In the genomic region with DNA sequence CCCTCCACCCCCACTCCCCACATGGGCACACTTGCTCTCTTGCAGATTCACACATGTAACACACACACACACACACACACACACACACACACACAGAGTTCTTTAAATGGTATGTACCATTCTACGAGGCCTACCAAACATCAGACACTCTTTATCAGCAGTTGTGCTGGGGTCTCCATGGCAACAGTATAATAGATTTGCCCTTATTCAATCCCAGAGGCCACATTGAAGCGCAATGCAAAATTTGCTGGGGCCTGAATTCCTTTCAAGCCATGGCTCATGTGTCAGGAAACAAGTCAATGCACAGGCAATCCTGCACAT, we compare ENCODE assay signal across 12 mouse cellular contexts.
DNase-seq lines count a peak whose midpoint lies in the region; ATAC-seq and TF ChIP-seq lines count a peak whose summit lies in the region.
"Had no signal": no experiment of that assay in that cellular context is flagged by ENCODE, and none has a peak within 500 bp of the region (broad histone marks: within the 10 kb centered on the region; RNA-seq: fewer than 3 reads in every experiment).

No protein-coding gene starts in this region.

- H3K9ac ChIP-seq in kidney, embryonic 15.5 days = no peak overlapping the region
- no peak overlapping the region for H3K9ac ChIP-seq in midbrain, embryonic 15.5 days
- H3K9ac ChIP-seq: liver, embryonic 15.5 days had no signal

- H3K27me3 ChIP-seq in kidney, embryonic 15.5 days = no peaks in the 10 kb centered on the region
- peaks cover 5% of the 10 kb centered on the region; the same call in 1 of the 2 replicates for H3K27me3 ChIP-seq in hindbrain, embryonic 10.5 days (ENCODE audit: insufficient read depth, poor library complexity, severe bottlenecking)
- H3K27me3 ChIP-seq in midbrain, embryonic 15.5 days (replicated peaks) = no peaks in the 10 kb centered on the region
- H3K27me3 ChIP-seq: liver, embryonic 15.5 days had no signal

- no peak overlapping the region for H3K27ac ChIP-seq in kidney, embryonic 15.5 days
- peak overlapping the region; percentile 86 for H3K27ac ChIP-seq in hindbrain, embryonic 10.5 days
- H3K27ac ChIP-seq in midbrain, embryonic 15.5 days = peak overlapping the region; percentile 95
- H3K27ac ChIP-seq in gastrocnemius, adult 2 months = no peak overlapping the region
- H3K27ac ChIP-seq: liver, embryonic 15.5 days had no signal

- TF ChIP-seq CTCF in gastrocnemius, adult 2 months (IDR thresholded peaks at IDR 0.05) = no peak

- no peaks in the 10 kb centered on the region for H3K36me3 ChIP-seq in kidney, embryonic 15.5 days
- no peaks in the 10 kb centered on the region for H3K36me3 ChIP-seq in hindbrain, embryonic 10.5 days
- H3K36me3 ChIP-seq in midbrain, embryonic 15.5 days (replicated peaks) = no peaks in the 10 kb centered on the region
- H3K36me3 ChIP-seq: liver, embryonic 15.5 days had no signal

- H3K9me3 ChIP-seq in kidney, embryonic 15.5 days (replicated peaks) = no peaks in the 10 kb centered on the region
- 0 out of 2 replicates have a peak, but pooled peaks cover 2% of the 10 kb centered on the region for H3K9me3 ChIP-seq in hindbrain, embryonic 10.5 days
- H3K9me3 ChIP-seq in midbrain, embryonic 15.5 days = no peaks in the 10 kb centered on the region
- H3K9me3 ChIP-seq: liver, embryonic 15.5 days had no signal

- no peak overlapping the region for H3K4me2 ChIP-seq in kidney, embryonic 15.5 days
- H3K4me2 ChIP-seq in midbrain, embryonic 15.5 days = peak overlapping the region; percentile 7; the same call in 1 of the 2 replicates
- H3K4me2 ChIP-seq: liver, embryonic 15.5 days had no signal

- 45% methylated on average over 2 of the region's 2 CpGs for WGBS in kidney, embryonic 15.5 days
- 25% methylated on average over 2 of the region's 2 CpGs for WGBS in hindbrain, embryonic 10.5 days
- 9% methylated on average over 2 of the region's 2 CpGs for WGBS in midbrain, embryonic 15.5 days

- ATAC-seq in kidney, embryonic 15.5 days (replicated peaks; ENCODE audit: low FRiP score) = 0 out of 2 replicates have a peak, but pooled peaks have one; percentile 6
- ATAC-seq in midbrain, embryonic 15.5 days (replicated peaks) = peak; percentile 82

- H3K4me3 ChIP-seq in kidney, embryonic 15.5 days (replicated peaks) = no peak overlapping the region
- 0 out of 2 replicates have a peak overlapping the region, but pooled peaks have one; percentile 0 for H3K4me3 ChIP-seq in hindbrain, embryonic 10.5 days
- no peak overlapping the region for H3K4me3 ChIP-seq in midbrain, embryonic 15.5 days
- no peak overlapping the region for H3K4me3 ChIP-seq in gastrocnemius, adult 2 months
- H3K4me3 ChIP-seq: liver, embryonic 15.5 days had no signal

- no peak for DNase-seq in kidney, postnatal 25 days
- DNase-seq in embryo, embryonic 11 days = peak; percentile 74
- peak; percentile 61 for DNase-seq in hindbrain, embryonic 10.5 days (ENCODE audit: low spot score)
- no peak for DNase-seq in gastrocnemius, adult 2 months
- DNase-seq in testis, postnatal 14 days (ENCODE audit: low spot score) = no peak
- no peak for DNase-seq in spleen, postnatal 4 days (ENCODE audit: low spot score in 2 of 2)
- DNase-seq: adrenal gland, postnatal 14 days; heart, postnatal 14 days; kidney, postnatal 36 days had no signal

- H3K4me1 ChIP-seq in kidney, embryonic 15.5 days = peaks cover 7% of the 10 kb centered on the region; the same call in 1 of the 2 replicates
- peaks cover 46% of the 10 kb centered on the region for H3K4me1 ChIP-seq in hindbrain, embryonic 10.5 days (replicated peaks)
- H3K4me1 ChIP-seq in midbrain, embryonic 15.5 days = peaks cover 47% of the 10 kb centered on the region
- H3K4me1 ChIP-seq: liver, embryonic 15.5 days had no signal

- intact Hi-C loops in gastrocnemius, adult 2 months (cut with DNase I) = no loop called here

Comparison
In these comparisons a context has a peak if more than half of its experiments do, and no peak if none do; other contexts are left out.
1. H3K27ac ChIP-seq: peak in hindbrain, embryonic 10.5 days (single experiment) and midbrain, embryonic 15.5 days (single experiment); none in kidney, embryonic 15.5 days (single experiment) and gastrocnemius, adult 2 months (single experiment).
2. DNase-seq: peak in embryo, embryonic 11 days (single experiment) and hindbrain, embryonic 10.5 days (single experiment); none in kidney, postnatal 25 days (0 of 2), gastrocnemius, adult 2 months (single experiment), testis, postnatal 14 days (single experiment) and spleen, postnatal 4 days (0 of 2).